Mouse (Mus musculus): ENCODE measurements around the gene Afmid. TPM values are rescaled to one million over a fixed set of nuclear protein-coding genes. Genes with fewer than 3 reads are reported as not detected.
"Not testable (repeated sequence)": the region's sequence is repeated elsewhere in the genome, so short reads cannot be mapped to it uniquely, and the experiment has no call there.

The Afmid gene
- polyA plus RNA-seq, 1 experiment from 2014 or later, result 7.2 TPM

GRCm38 (mm10) chr11:117815850-117816249 is 9.9 kb upstream of the Afmid start:
- ATAC-seq (ENCODE audit: insufficient read depth, low FRiP score, low read depth); H3K4me1 ChIP-seq; H3K9ac ChIP-seq; H3K27me3 ChIP-seq (replicated peaks); H3K27ac ChIP-seq; H3K9me3 ChIP-seq; H3K4me2 ChIP-seq; H3K4me3 ChIP-seq (replicated peaks): not testable (repeated sequence)
- WGBS, result 79% methylated on average over 9 of the region's 9 CpGs
- peaks cover 65% of the 10 kb centered on the region for H3K36me3 ChIP-seq

DNA sequence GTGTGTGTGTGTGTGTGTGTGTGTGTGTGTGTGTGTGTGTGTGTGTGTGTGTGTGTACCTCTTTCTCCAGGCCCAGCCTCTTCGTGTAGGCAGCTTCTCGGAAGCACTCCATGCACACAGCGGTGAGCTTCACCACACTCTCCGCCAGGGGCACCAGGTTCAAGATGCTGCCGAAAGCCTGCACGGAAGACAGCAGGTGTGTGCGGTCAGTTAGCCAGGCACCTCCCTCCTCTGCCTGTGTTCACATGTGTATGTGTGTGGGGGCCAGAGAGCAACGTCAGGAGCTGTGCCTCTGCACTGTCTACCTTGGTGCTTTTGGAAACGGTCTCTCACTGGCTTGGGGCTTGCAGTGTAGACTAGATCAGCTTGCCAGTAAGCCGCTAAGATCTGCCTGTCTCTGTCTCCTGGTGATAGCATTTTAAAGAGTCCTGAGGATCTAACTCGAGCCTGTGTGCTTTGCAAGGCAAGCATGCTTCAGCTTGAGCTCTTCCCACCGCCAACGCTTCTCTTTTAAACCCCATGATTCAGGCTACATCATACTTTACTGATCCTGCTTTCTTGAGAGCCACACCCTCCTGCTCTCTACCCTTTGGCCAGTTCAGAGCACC is 9.2 kb upstream of the Afmid start:
- WGBS, result 87% methylated on average over 13 of the region's 13 CpGs
- Histone ChIP-seq H3K27ac (0 out of 2 replicates have a peak overlapping the region, but pooled peaks have one; percentile 7), H3K4me1 (peaks cover 4% of the 10 kb centered on the region; the same call in 1 of the 2 replicates), H3K27me3 (replicated peaks) (no peaks in the 10 kb centered on the region), H3K9me3 (no peaks in the 10 kb centered on the region), H3K4me2 (no peak overlapping the region), H3K36me3 (peaks cover 68% of the 10 kb centered on the region), H3K4me3 (replicated peaks) (no peak overlapping the region), H3K9ac (no peak overlapping the region)
- ATAC-seq (ENCODE audit: insufficient read depth, low FRiP score, low read depth), result no peak

GRCm38 (mm10) chr11:117819095-117819494 is 6.6 kb upstream of the Afmid start:
- Histone ChIP-seq H3K27me3 (replicated peaks) (no peaks in the 10 kb centered on the region), H3K27ac (no peak overlapping the region), H3K36me3 (peaks cover 62% of the 10 kb centered on the region), H3K9me3 (no peaks in the 10 kb centered on the region), H3K4me3 (replicated peaks) (no peak overlapping the region), H3K9ac (no peak overlapping the region), H3K4me2 (no peak overlapping the region), H3K4me1 (peaks cover 26% of the 10 kb centered on the region)
- ATAC-seq (ENCODE audit: insufficient read depth, low FRiP score, low read depth), result no peak
- WGBS, result 80% methylated on average over 8 of the region's 8 CpGs

GRCm38 (mm10) chr11:117820173-117820572 is 5.6 kb upstream of the Afmid start:
- no peaks in the 10 kb centered on the region for H3K9me3 ChIP-seq
- no peaks in the 10 kb centered on the region for H3K27me3 ChIP-seq (replicated peaks)
- H3K27ac ChIP-seq, result no peak overlapping the region
- no peak overlapping the region for H3K4me3 ChIP-seq (replicated peaks)
- WGBS, result 87% methylated on average over 7 of the region's 7 CpGs
- no peak overlapping the region for H3K4me2 ChIP-seq
- H3K36me3 ChIP-seq, result peaks cover 54% of the 10 kb centered on the region
- no peak for ATAC-seq (ENCODE audit: insufficient read depth, low FRiP score, low read depth)
- peaks cover 36% of the 10 kb centered on the region for H3K4me1 ChIP-seq
- no peak overlapping the region for H3K9ac ChIP-seq

DNA sequence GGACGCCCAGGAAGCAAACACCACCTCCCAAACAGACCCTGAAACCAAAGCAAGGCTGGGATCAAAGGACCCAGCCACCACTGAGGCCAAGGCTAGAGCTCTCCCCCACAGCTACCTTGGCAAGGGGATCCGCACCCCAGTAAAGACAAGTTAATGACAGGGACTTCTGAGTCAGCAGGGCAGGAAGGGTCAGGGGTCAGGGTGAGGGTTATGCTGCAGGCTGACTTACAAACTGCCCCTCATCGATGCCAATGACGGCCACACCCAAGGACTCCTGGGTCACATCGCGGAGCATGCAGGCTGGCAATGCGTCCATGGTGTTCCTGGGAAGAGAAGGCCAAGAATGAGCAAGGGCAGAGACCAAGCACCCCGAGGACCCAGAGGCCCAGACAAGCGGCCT is 3.9 kb upstream of the Afmid start:
- peaks cover 50% of the 10 kb centered on the region for H3K4me1 ChIP-seq
- H3K27me3 ChIP-seq (replicated peaks), result no peaks in the 10 kb centered on the region
- 86% methylated on average over 9 of the region's 9 CpGs for WGBS
- H3K36me3 ChIP-seq, result peaks cover 41% of the 10 kb centered on the region
- H3K9ac ChIP-seq, result no peak overlapping the region
- ATAC-seq (ENCODE audit: insufficient read depth, low FRiP score, low read depth), result no peak
- no peak overlapping the region; the same call in 1 of the 2 replicates for H3K27ac ChIP-seq
- H3K9me3 ChIP-seq, result no peaks in the 10 kb centered on the region
- no peak overlapping the region for H3K4me3 ChIP-seq (replicated peaks)
- H3K4me2 ChIP-seq, result no peak overlapping the region

DNA sequence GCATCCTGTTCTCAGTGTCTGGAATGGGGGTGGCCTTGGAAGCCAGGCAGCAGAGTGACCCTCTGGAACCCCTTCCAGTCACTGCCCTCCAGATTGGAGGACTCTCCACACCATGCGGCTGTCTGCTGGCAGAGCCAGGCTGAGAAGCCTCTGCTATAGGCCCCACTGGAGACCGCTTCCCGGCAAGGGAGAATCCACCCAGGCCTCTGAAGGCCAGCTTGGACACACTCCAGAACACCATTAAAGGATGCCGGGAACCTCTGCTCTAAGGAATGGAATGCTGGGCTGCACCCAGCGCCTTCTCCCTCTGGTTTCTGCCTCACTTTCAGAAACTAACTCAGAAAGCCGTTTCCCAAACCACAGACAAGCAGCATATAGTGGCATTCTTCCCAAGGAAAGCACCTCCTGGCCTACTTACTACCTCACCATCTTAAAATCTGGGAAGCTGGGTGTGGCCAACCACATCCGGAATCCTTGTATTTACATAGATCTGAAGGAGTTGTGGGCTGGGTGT is 2.9 kb upstream of the Afmid start:
- H3K9ac ChIP-seq, result no peak overlapping the region
- ATAC-seq (ENCODE audit: insufficient read depth, low FRiP score, low read depth), result no peak
- H3K4me3 ChIP-seq (replicated peaks), result 0 out of 2 replicates have a peak overlapping the region, but pooled peaks have one; percentile 1
- peaks cover 59% of the 10 kb centered on the region for H3K4me1 ChIP-seq
- H3K4me2 ChIP-seq, result peak overlapping the region; percentile 5
- peak overlapping the region; percentile 46 for H3K27ac ChIP-seq
- 63% methylated on average over 7 of the region's 7 CpGs for WGBS
- H3K27me3 ChIP-seq (replicated peaks), result no peaks in the 10 kb centered on the region
- no peaks in the 10 kb centered on the region for H3K9me3 ChIP-seq
- H3K36me3 ChIP-seq, result peaks cover 34% of the 10 kb centered on the region

- WGBS, result 85% methylated on average over 6 of the region's 6 CpGs
- ATAC-seq (ENCODE audit: insufficient read depth, low FRiP score, low read depth), result no peak
- Histone ChIP-seq H3K4me3 (replicated peaks) (0 out of 2 replicates have a peak overlapping the region, but pooled peaks have one; percentile 1), H3K9ac (no peak overlapping the region), H3K4me1 (peaks cover 64% of the 10 kb centered on the region), H3K9me3 (no peaks in the 10 kb centered on the region), H3K36me3 (peaks cover 28% of the 10 kb centered on the region), H3K4me2 (peak overlapping the region; percentile 5; the same call in 1 of the 2 replicates), H3K27me3 (replicated peaks) (no peaks in the 10 kb centered on the region), H3K27ac (peak overlapping the region; percentile 46)
These were observed 2.3 kb upstream of the Afmid start for GRCm38 (mm10) chr11:117823411-117823810.

GRCm38 (mm10) chr11:117824060-117824969 is 1.4 kb upstream of the Afmid start:
- Histone ChIP-seq H3K36me3 (peaks cover 19% of the 10 kb centered on the region), H3K27me3 (replicated peaks) (no peaks in the 10 kb centered on the region), H3K9ac (peak overlapping the region; percentile 65), H3K4me3 (replicated peaks) (peak overlapping the region; percentile 62), H3K4me2 (peak overlapping the region; percentile 93), H3K4me1 (peaks cover 73% of the 10 kb centered on the region), H3K27ac (peak overlapping the region; percentile 95), H3K9me3 (no peaks in the 10 kb centered on the region)
- ATAC-seq (ENCODE audit: insufficient read depth, low FRiP score, low read depth), result peak; percentile 32; the same call in 1 of the 2 replicates
- 12% methylated on average over 23 of the region's 23 CpGs for WGBS

- no peak for ATAC-seq (ENCODE audit: insufficient read depth, low FRiP score, low read depth)
- H3K27me3 ChIP-seq (replicated peaks), result no peaks in the 10 kb centered on the region
These were observed 440 bp downstream of the Afmid start for GRCm38 (mm10) chr11:117826164-117826563.

GRCm38 (mm10) chr11:117826916-117827315 is 1.2 kb downstream of the Afmid start:
- no peaks in the 10 kb centered on the region for H3K9me3 ChIP-seq
- 42% methylated on average over 8 of the region's 8 CpGs for WGBS
- no peak overlapping the region for H3K9ac ChIP-seq
- H3K27me3 ChIP-seq (replicated peaks), result no peaks in the 10 kb centered on the region
- H3K27ac ChIP-seq, result peak overlapping the region; percentile 95; the same call in 1 of the 2 replicates
- peaks cover 3% of the 10 kb centered on the region; the same call in 1 of the 2 replicates for H3K36me3 ChIP-seq
- H3K4me2 ChIP-seq, result peak overlapping the region; percentile 93; the same call in 1 of the 2 replicates
- peaks cover 80% of the 10 kb centered on the region for H3K4me1 ChIP-seq
- H3K4me3 ChIP-seq (replicated peaks), result no peak overlapping the region
- no peak for ATAC-seq (ENCODE audit: insufficient read depth, low FRiP score, low read depth)

More at GRCm38 (mm10) chr11:117826164-117826563, 440 bp downstream of the Afmid start:
- peak overlapping the region; percentile 42 for H3K9ac ChIP-seq
- no peaks in the 10 kb centered on the region for H3K9me3 ChIP-seq
- peaks cover 11% of the 10 kb centered on the region; the same call in 1 of the 2 replicates for H3K36me3 ChIP-seq
- H3K27ac ChIP-seq, result peak overlapping the region; percentile 95
- peak overlapping the region; percentile 93 for H3K4me2 ChIP-seq
- WGBS, result 11% methylated on average over 5 of the region's 5 CpGs
- peaks cover 86% of the 10 kb centered on the region for H3K4me1 ChIP-seq
- peak overlapping the region; percentile 62 for H3K4me3 ChIP-seq (replicated peaks)

DNA sequence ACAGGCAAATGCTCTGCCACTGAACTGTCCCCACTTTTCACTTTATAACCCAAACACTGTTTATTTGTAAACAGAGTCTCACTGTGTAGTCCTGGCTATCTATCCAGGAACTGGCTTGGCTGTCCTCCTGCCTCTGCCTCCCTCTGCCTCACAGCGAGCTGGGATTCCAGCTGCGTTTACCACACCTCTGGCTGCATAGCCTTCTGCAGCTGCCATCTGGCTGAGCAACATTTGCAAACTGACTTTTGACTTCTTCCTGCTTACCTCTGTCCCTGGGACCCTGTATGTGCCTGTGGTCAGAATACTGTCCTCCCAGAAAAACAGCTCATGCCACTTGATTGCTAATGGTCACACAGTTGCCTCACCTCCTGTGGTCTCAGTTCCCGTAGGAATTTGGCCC is 1.7 kb downstream of the Afmid start:
- 0 out of 2 replicates have a peak, but pooled peaks cover 3% of the 10 kb centered on the region for H3K36me3 ChIP-seq
- no peak overlapping the region for H3K9ac ChIP-seq
- H3K4me2 ChIP-seq, result peak overlapping the region; percentile 14
- ATAC-seq (ENCODE audit: insufficient read depth, low FRiP score, low read depth), result no peak
- H3K9me3 ChIP-seq, result no peaks in the 10 kb centered on the region
- no peaks in the 10 kb centered on the region for H3K27me3 ChIP-seq (replicated peaks)
- peak overlapping the region; percentile 95 for H3K27ac ChIP-seq
- WGBS, result 44% methylated on average over 3 of the region's 3 CpGs
- H3K4me3 ChIP-seq (replicated peaks), result no peak overlapping the region
- peaks cover 83% of the 10 kb centered on the region for H3K4me1 ChIP-seq

All from stomach, embryonic 15.5 days (tissue).